Mouse (Mus musculus) heart, adult 2 months (tissue): ENCODE measurements around the gene Nsmce1.
A peak's percentile ranks its signal among the peaks of the same experiment; 100 is the strongest.

Source experiments
- CTCF ChIP-seq: fragments of 200-600 bp; IDR thresholded peaks from 2 replicates; pipeline ENCODE4 v1.8.1; 2022; ENCODE audit warnings: antibody characterized with exemption, mild to moderate bottlenecking, moderate library complexity
- POLR2A ChIP-seq: fragments of 200-500 bp; IDR thresholded peaks from 2 replicates; pipeline ENCODE4 v1.6.1; 2011; ENCODE audit warnings: mild to moderate bottlenecking, low read depth, low read length, control low read depth; ENCODE audit not compliant: insufficient read depth

- TF ChIP-seq POLR2A (no peak), CTCF (peak; percentile 46)
These were observed 15.7 kb downstream of the Nsmce1 start for GRCm38 (mm10) chr7:125475601-125476251.
